Mouse (Mus musculus) urinary bladder, postnatal 4 days (tissue): ENCODE data around the gene Trim75.

Experiments
- DNase-seq, 2 experiments: peaks; one replicate each; pipeline ENCODE4 v3.0.0; 2021 to 2022; ENCODE audit warnings: low spot score in 2 of 2

The Trim75 gene

DNA sequence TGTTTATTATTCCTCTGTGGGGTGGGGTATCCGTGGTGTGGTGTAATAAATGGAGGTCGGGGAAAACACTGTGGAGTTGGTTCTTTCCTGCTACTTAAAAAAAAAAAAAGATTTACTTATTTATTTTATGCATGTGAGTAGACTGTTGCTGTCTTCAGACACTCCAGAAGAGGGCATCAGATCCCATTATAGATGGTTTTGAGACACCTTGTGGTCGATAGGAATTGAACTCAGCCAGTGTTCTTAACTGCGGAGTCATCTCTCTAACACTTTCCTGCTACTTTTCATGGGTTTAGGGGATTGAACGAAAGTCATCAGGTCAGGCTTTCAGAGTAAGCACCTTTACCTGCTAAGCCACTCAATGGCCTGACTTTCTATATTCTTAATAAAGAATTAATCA lies 42.8 kb downstream of the Trim75 start:
- DNase-seq = no peak

DNA sequence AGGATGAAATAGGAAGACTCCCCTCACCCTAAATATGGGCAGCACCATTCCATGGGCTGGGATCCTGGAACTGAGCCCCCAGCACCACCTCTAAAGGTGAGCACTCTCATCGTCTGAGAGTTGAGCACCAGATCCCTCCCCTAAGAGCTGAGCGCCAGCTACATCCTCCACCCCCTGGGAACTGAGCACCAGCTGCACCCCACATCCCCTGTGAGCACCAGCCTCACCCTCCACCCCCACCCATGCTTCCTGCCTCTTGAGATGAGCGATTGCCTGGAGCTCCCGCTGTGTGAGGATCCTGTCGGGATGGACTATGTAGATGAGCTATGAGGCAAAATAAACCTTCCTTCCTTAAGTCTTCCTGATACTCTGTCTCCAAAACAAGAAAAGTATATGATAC lies 44.7 kb downstream of the Trim75 start:
- DNase-seq = no peak

- peak; percentile 44 to 85 for DNase-seq
Observed at GRCm38 (mm10) chr8:64941495-64941894, 46.1 kb downstream of the Trim75 start.

DNA sequence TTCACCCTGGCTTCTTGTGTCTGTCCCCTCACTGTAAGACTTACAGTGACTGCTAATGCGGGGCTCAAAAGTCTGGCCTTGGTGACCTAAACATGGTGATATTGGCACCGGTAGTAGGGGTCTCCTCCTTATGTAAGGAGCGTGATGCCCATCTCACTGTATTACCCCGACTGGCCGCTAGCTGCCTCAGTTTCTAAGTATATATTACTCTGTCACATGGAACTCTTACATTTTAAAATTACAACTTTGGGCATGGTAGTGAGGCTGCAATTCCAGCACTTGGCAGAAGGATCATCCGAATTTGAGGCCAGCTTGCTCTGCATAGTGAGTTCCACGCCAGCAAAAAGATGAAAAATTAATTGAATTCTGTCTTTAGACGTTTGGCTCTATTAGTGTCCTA lies 46.6 kb downstream of the Trim75 start:
- no peak for DNase-seq

- DNase-seq = no peak
Observed at GRCm38 (mm10) chr8:64934997-64935396, 52.6 kb downstream of the Trim75 start.
